Mouse (Mus musculus): ENCODE measurements around the gene N4bp1. TPM values are rescaled to one million over a fixed set of nuclear protein-coding genes. Genes with fewer than 3 reads are reported as not detected.
A peak's percentile ranks its signal among the peaks of the same experiment; 100 is the strongest.

N4bp1 gene
- 38.3 and 41.2 TPM in 2 replicates for total RNA-seq (2021)
- long read RNA-seq, full-length matches to known transcripts: 14 of 31 reads
- long read RNA-seq, partial matches to known transcripts: 8 of 31 reads
- long read RNA-seq, other reads (novel, unspliced or antisense): 9 of 31 reads

GRCm38 (mm10) chr8:86884489-86885463 is at the start of gene N4bp1:
TSS of gene N4bp1 (minus strand) at chr8:86885258.
- peak; percentile 95 for DNase-seq

- DNase-seq: no peak
Observed at GRCm38 (mm10) chr8:86934841-86935240, 49.8 kb upstream of the N4bp1 start.

- DNase-seq: no peak
Observed at GRCm38 (mm10) chr8:86934393-86934792, 49.3 kb upstream of the N4bp1 start.

- peak; percentile 37 for DNase-seq
Observed at GRCm38 (mm10) chr8:86933898-86934297, 48.8 kb upstream of the N4bp1 start.

GRCm38 (mm10) chr8:86926237-86926636 is 41.2 kb upstream of the N4bp1 start:
- DNase-seq: no peak

- no peak for DNase-seq
Observed at GRCm38 (mm10) chr8:86923219-86923835, 38.3 kb upstream of the N4bp1 start.

GRCm38 (mm10) chr8:86922673-86923072 is 37.6 kb upstream of the N4bp1 start:
- no peak for DNase-seq

GRCm38 (mm10) chr8:86922141-86922540 is 37.1 kb upstream of the N4bp1 start:
- no peak for DNase-seq

- no peak for DNase-seq
Observed at GRCm38 (mm10) chr8:86920996-86921395, 35.9 kb upstream of the N4bp1 start.

GRCm38 (mm10) chr8:86920455-86920854 is 35.4 kb upstream of the N4bp1 start:
- DNase-seq: no peak

GRCm38 (mm10) chr8:86920024-86920423 is 35.0 kb upstream of the N4bp1 start:
- no peak for DNase-seq

GRCm38 (mm10) chr8:86919262-86919661 is 34.2 kb upstream of the N4bp1 start:
- no peak for DNase-seq

GRCm38 (mm10) chr8:86918093-86918492 is 33.0 kb upstream of the N4bp1 start:
- no peak for DNase-seq

- DNase-seq: no peak
Observed at GRCm38 (mm10) chr8:86917689-86918088, 32.6 kb upstream of the N4bp1 start.

- DNase-seq: no peak
Observed at GRCm38 (mm10) chr8:86916369-86916768, 31.3 kb upstream of the N4bp1 start.

GRCm38 (mm10) chr8:86911136-86911535 is 26.1 kb upstream of the N4bp1 start:
- no peak for DNase-seq

GRCm38 (mm10) chr8:86910250-86910649 is 25.2 kb upstream of the N4bp1 start:
- no peak for DNase-seq

- peak; percentile 83 for DNase-seq
Observed at GRCm38 (mm10) chr8:86908536-86908935, 23.5 kb upstream of the N4bp1 start.

- DNase-seq: no peak
Observed at GRCm38 (mm10) chr8:86904911-86905310, 19.9 kb upstream of the N4bp1 start.

- DNase-seq: peak; percentile 88
Observed at GRCm38 (mm10) chr8:86903104-86903503, 18.0 kb upstream of the N4bp1 start.

GRCm38 (mm10) chr8:86902656-86903055 is 17.6 kb upstream of the N4bp1 start:
- no peak for DNase-seq

- no peak for DNase-seq
Observed at GRCm38 (mm10) chr8:86901972-86902371, 16.9 kb upstream of the N4bp1 start.

GRCm38 (mm10) chr8:86897726-86898419 is 12.8 kb upstream of the N4bp1 start:
- no peak for DNase-seq

Measured in adrenal gland, postnatal 25 days (tissue).